Mouse (Mus musculus): ENCODE results near the gene Gkn2. TPM values are rescaled to one million over a fixed set of nuclear protein-coding genes. Genes with fewer than 3 reads are reported as not detected.

The Gkn2 gene
- not detected in 2 replicates for polyA plus RNA-seq (2015; fragmentation: Nextera tagmentation; extraction: Ambion mirVana)

- Histone ChIP-seq H3K4me2 (ENCODE audit: low read depth, low read length) (no peak within 1 kb of the TSS), H3K27me3 (ENCODE audit: control insufficient read depth, insufficient read depth, low read depth, low read length) (no peaks in the 10 kb centered on the region), H3K36me3 (ENCODE audit: control insufficient read depth, insufficient read depth) (no peaks in the 10 kb centered on the region), H3K4me3 (ENCODE audit: low read depth, low read length) (no peak within 1 kb of the TSS), H3K27ac (ENCODE audit: low read length) (no peak within 1 kb of the TSS), H3K9ac (ENCODE audit: low read depth, low read length) (no peak within 1 kb of the TSS), H3K4me1 (ENCODE audit: control insufficient read depth, low read depth, low read length) (no peaks in the 10 kb centered on the region), H3K9me3 (replicated peaks; ENCODE audit: control insufficient read depth, low read length) (no peaks in the 10 kb centered on the region)
- WGBS (ENCODE audit: insufficient replicate concordance): 63% methylated on average over 9 of the region's 9 CpGs
- no peak for ATAC-seq (ENCODE audit: low read depth)
Observed at GRCm38 (mm10) chr6:87373057-87373456, at the start of gene Gkn2. TSS of gene Gkn2 (plus strand) at chr6:87373357.

GRCm38 (mm10) chr6:87323381-87323780, 49.8 kb upstream of the Gkn2 start:
- H3K27me3 ChIP-seq (ENCODE audit: control insufficient read depth, insufficient read depth, low read depth, low read length): no peaks in the 10 kb centered on the region
- ATAC-seq (ENCODE audit: low read depth): no peak
- 60% methylated on average over 2 of the region's 2 CpGs for WGBS (ENCODE audit: insufficient replicate concordance)

DNA sequence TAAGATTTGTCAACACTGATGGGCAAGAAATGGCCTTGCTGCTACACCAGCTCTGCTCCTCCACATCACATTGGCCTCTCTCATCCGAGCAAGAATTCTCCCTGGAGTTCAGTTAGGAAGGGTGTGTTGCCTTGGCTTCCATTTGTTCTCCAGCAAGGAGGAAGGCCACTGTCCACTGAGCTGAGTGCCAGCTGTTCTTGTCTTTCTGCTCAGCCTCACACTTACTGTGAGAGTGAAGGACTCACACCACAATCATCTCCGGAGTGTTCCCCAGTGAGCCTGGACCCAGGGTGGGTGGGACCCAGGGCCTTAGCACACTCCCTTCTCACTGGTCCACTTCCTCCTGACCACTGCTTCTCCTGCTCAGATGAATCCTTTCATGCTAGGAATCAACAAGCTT, 46.2 kb upstream of the Gkn2 start:
- 55% methylated on average over 2 of the region's 2 CpGs for WGBS (ENCODE audit: insufficient replicate concordance)
- H3K4me1 ChIP-seq (ENCODE audit: control insufficient read depth, low read depth, low read length): no peaks in the 10 kb centered on the region
- no peaks in the 10 kb centered on the region for H3K36me3 ChIP-seq (ENCODE audit: control insufficient read depth, insufficient read depth)
- no peak overlapping the region for H3K9ac ChIP-seq (ENCODE audit: low read depth, low read length)
- H3K27me3 ChIP-seq (ENCODE audit: control insufficient read depth, insufficient read depth, low read depth, low read length): no peaks in the 10 kb centered on the region
- no peaks in the 10 kb centered on the region for H3K9me3 ChIP-seq (replicated peaks; ENCODE audit: control insufficient read depth, low read length)
- no peak overlapping the region for H3K4me3 ChIP-seq (ENCODE audit: low read depth, low read length)
- no peak overlapping the region for H3K27ac ChIP-seq (ENCODE audit: low read length)
- ATAC-seq (ENCODE audit: low read depth): no peak
- H3K4me2 ChIP-seq (ENCODE audit: low read depth, low read length): no peak overlapping the region

More at GRCm38 (mm10) chr6:87323381-87323780, 49.8 kb upstream of the Gkn2 start:
- no peak overlapping the region for H3K9ac ChIP-seq (ENCODE audit: low read depth, low read length)
- no peak overlapping the region for H3K4me3 ChIP-seq (ENCODE audit: low read depth, low read length)
- no peak overlapping the region for H3K27ac ChIP-seq (ENCODE audit: low read length)
- H3K4me2 ChIP-seq (ENCODE audit: low read depth, low read length): no peak overlapping the region
- no peaks in the 10 kb centered on the region for H3K4me1 ChIP-seq (ENCODE audit: control insufficient read depth, low read depth, low read length)
- H3K9me3 ChIP-seq (replicated peaks; ENCODE audit: control insufficient read depth, low read length): no peaks in the 10 kb centered on the region
- no peaks in the 10 kb centered on the region for H3K36me3 ChIP-seq (ENCODE audit: control insufficient read depth, insufficient read depth)

- Histone ChIP-seq H3K27me3 (ENCODE audit: control insufficient read depth, insufficient read depth, low read depth, low read length) (no peaks in the 10 kb centered on the region), H3K9me3 (replicated peaks; ENCODE audit: control insufficient read depth, low read length) (no peaks in the 10 kb centered on the region), H3K4me1 (ENCODE audit: control insufficient read depth, low read depth, low read length) (no peaks in the 10 kb centered on the region), H3K4me3 (ENCODE audit: low read depth, low read length) (no peak overlapping the region), H3K27ac (ENCODE audit: low read length) (no peak overlapping the region), H3K4me2 (ENCODE audit: low read depth, low read length) (no peak overlapping the region), H3K36me3 (ENCODE audit: control insufficient read depth, insufficient read depth) (no peaks in the 10 kb centered on the region), H3K9ac (ENCODE audit: low read depth, low read length) (no peak overlapping the region)
- WGBS (ENCODE audit: insufficient replicate concordance): 61% methylated on average over 22 of the region's 22 CpGs
- no peak for ATAC-seq (ENCODE audit: low read depth)
Observed at GRCm38 (mm10) chr6:87328265-87329173, 44.6 kb upstream of the Gkn2 start.

- Histone ChIP-seq H3K4me2 (ENCODE audit: low read depth, low read length) (no peak overlapping the region), H3K9me3 (replicated peaks; ENCODE audit: control insufficient read depth, low read length) (no peaks in the 10 kb centered on the region), H3K27ac (ENCODE audit: low read length) (no peak overlapping the region), H3K36me3 (ENCODE audit: control insufficient read depth, insufficient read depth) (no peaks in the 10 kb centered on the region), H3K27me3 (ENCODE audit: control insufficient read depth, insufficient read depth, low read depth, low read length) (peaks cover 27% of the 10 kb centered on the region), H3K4me1 (ENCODE audit: control insufficient read depth, low read depth, low read length) (no peaks in the 10 kb centered on the region), H3K9ac (ENCODE audit: low read depth, low read length) (no peak overlapping the region), H3K4me3 (ENCODE audit: low read depth, low read length) (no peak overlapping the region)
- no peak for ATAC-seq (ENCODE audit: low read depth)
- WGBS (ENCODE audit: insufficient replicate concordance): 68% methylated on average over 2 of the region's 2 CpGs
Observed at GRCm38 (mm10) chr6:87332380-87332779, 40.8 kb upstream of the Gkn2 start.

- no peak for ATAC-seq (ENCODE audit: low read depth)
- Histone ChIP-seq H3K36me3 (ENCODE audit: control insufficient read depth, insufficient read depth) (no peaks in the 10 kb centered on the region), H3K4me3 (ENCODE audit: low read depth, low read length) (peak overlapping the region; percentile 52), H3K4me1 (ENCODE audit: control insufficient read depth, low read depth, low read length) (no peaks in the 10 kb centered on the region), H3K4me2 (ENCODE audit: low read depth, low read length) (0 out of 2 replicates have a peak overlapping the region, but pooled peaks have one; percentile 65), H3K27ac (ENCODE audit: low read length) (no peak overlapping the region), H3K9ac (ENCODE audit: low read depth, low read length) (no peak overlapping the region), H3K9me3 (replicated peaks; ENCODE audit: control insufficient read depth, low read length) (no peaks in the 10 kb centered on the region), H3K27me3 (ENCODE audit: control insufficient read depth, insufficient read depth, low read depth, low read length) (peaks cover 27% of the 10 kb centered on the region)
- 21% methylated on average over 11 of the region's 11 CpGs for whole genome bisulfite sequencing (ENCODE audit: insufficient replicate concordance)
Observed at GRCm38 (mm10) chr6:87334361-87335090, 38.6 kb upstream of the Gkn2 start.

- no peak within 1 kb of the TSS; the same call in 1 of the 2 replicates for H3K27ac ChIP-seq (ENCODE audit: low read length)
- ATAC-seq (ENCODE audit: low read depth): no peak
- H3K4me3 ChIP-seq (ENCODE audit: low read depth, low read length): peak within 1 kb of the TSS; percentile 52
- peaks cover 27% of the 10 kb centered on the region for H3K27me3 ChIP-seq (ENCODE audit: control insufficient read depth, insufficient read depth, low read depth, low read length)
- WGBS (ENCODE audit: insufficient replicate concordance): under 1% methylated on average over 54 of the region's 54 CpGs
- H3K9ac ChIP-seq (ENCODE audit: low read depth, low read length): peak within 1 kb of the TSS; percentile 31; the same call in 1 of the 2 replicates
- H3K4me2 ChIP-seq (ENCODE audit: low read depth, low read length): peak within 1 kb of the TSS; percentile 65
- no peaks in the 10 kb centered on the region for H3K36me3 ChIP-seq (ENCODE audit: control insufficient read depth, insufficient read depth)
- no peaks in the 10 kb centered on the region for H3K9me3 ChIP-seq (replicated peaks; ENCODE audit: control insufficient read depth, low read length)
- no peaks in the 10 kb centered on the region for H3K4me1 ChIP-seq (ENCODE audit: control insufficient read depth, low read depth, low read length)
Observed at GRCm38 (mm10) chr6:87335091-87335934, 37.8 kb upstream of the Gkn2 start, which contains the start of gene Antxr1. TSS of gene Antxr1 (minus strand) at chr6:87335821.

DNA sequence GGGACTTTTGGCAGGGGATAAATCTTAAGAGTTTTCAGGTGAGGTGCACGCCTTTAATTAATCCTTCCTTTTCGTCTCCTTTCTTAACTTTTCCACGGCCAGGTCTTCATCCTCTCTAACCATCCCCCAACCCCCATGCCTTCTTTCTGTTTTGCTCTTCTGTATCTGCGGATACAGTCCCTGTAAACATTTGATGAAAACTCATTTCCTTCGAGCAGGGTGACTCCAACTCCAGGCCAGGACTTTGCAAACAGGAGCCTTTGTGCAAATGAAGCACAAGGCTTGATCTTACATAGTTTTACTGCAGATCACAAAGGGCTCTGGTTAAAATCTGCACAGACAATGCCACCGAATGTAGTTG, 37.2 kb upstream of the Gkn2 start:
- no peak for ATAC-seq (ENCODE audit: low read depth)
- Histone ChIP-seq H3K4me1 (ENCODE audit: control insufficient read depth, low read depth, low read length) (no peaks in the 10 kb centered on the region), H3K27me3 (ENCODE audit: control insufficient read depth, insufficient read depth, low read depth, low read length) (peaks cover 27% of the 10 kb centered on the region), H3K36me3 (ENCODE audit: control insufficient read depth, insufficient read depth) (no peaks in the 10 kb centered on the region), H3K9me3 (replicated peaks; ENCODE audit: control insufficient read depth, low read length) (no peaks in the 10 kb centered on the region), H3K27ac (ENCODE audit: low read length) (no peak overlapping the region), H3K4me3 (ENCODE audit: low read depth, low read length) (no peak overlapping the region), H3K4me2 (ENCODE audit: low read depth, low read length) (no peak overlapping the region; the same call in 1 of the 2 replicates), H3K9ac (ENCODE audit: low read depth, low read length) (no peak overlapping the region)
- WGBS (ENCODE audit: insufficient replicate concordance): 25% methylated on average over 6 of the region's 6 CpGs
